Mouse (Mus musculus) kidney, adult 2 months (tissue): ENCODE measurements at regions not wholly inside any gene's neighbourhood (a gene's known extent, or its start where the extent isn't known, plus 50 kb on each side); places are given as distances from the start of the nearest gene placed in this dataset.

Experiments used
- DNase-seq: peaks from one replicate; pipeline ENCODE4 v3.0.0; 2021
- H3K27ac ChIP-seq: fragments of 200-500 bp; 2 replicates; pipeline ENCODE4 v1.5.1; 2012; ENCODE audit warnings: low read depth, low read length, control low read depth, inconsistent platforms; ENCODE audit not compliant: insufficient read depth
- H3K27me3 ChIP-seq: fragments of 200-500 bp; replicated peaks from 2 replicates; pipeline ENCODE4 v1.6.1; 2012; ENCODE audit warnings: mild to moderate bottlenecking, moderate library complexity, low read length, inconsistent platforms; ENCODE audit not compliant: control insufficient read depth, insufficient read depth
- H3K36me3 ChIP-seq: fragments of 200-500 bp; 2 replicates; pipeline ENCODE4 v1.6.1; 2012; ENCODE audit warnings: mild to moderate bottlenecking, moderate library complexity, low read length, inconsistent platforms; ENCODE audit not compliant: control insufficient read depth, insufficient read depth
- H3K4me1 ChIP-seq: fragments of 200-500 bp; 2 replicates; pipeline ENCODE4 v1.6.1; 2011; ENCODE audit warnings: low read length; ENCODE audit not compliant: control insufficient read depth, insufficient read depth
- H3K4me3 ChIP-seq: fragments of 200-500 bp; 2 replicates; pipeline ENCODE4 v1.5.1; 2011; ENCODE audit warnings: mild to moderate bottlenecking, low read depth, low read length, control low read depth; ENCODE audit not compliant: insufficient read depth
- CTCF ChIP-seq: fragments of 200-500 bp; conservative IDR thresholded peaks from 2 replicates; pipeline ENCODE4 v1.5.1; 2011; ENCODE audit warnings: low read depth, mild to moderate bottlenecking, control low read depth, low read length, moderate library complexity, mixed read lengths; ENCODE audit not compliant: insufficient read depth, insufficient read length
- POLR2A ChIP-seq: fragments of 200-500 bp; IDR thresholded peaks from one replicate; pipeline ENCODE4 v1.6.1; 2011; ENCODE audit warnings: low read depth, low read length, control low read depth
- WGBS: fragments of 180-500 bp; shearing (Covaris S2); methylation state at CpG from one replicate; pipeline ENCODE4 v1.1.7; 2018; 5-methylcytosine and 5-hydroxymethylcytosine counted together

- Histone ChIP-seq H3K4me1 (no peaks in the 10 kb centered on the region), H3K4me3 (no peak overlapping the region), H3K27me3 (no peaks in the 10 kb centered on the region), H3K27ac (no peak overlapping the region), H3K36me3 (no peaks in the 10 kb centered on the region)
- DNase-seq: no peak
- TF ChIP-seq POLR2A: no peak
- TF ChIP-seq CTCF: no peak
Observed at GRCm38 (mm10) chr4:71409867-71410266, 347.9 kb downstream of the Gm11232 start.

GRCm38 (mm10) chr4:71390444-71390843 is 367.3 kb downstream of the Gm11232 start:
- Histone ChIP-seq H3K4me1 (no peaks in the 10 kb centered on the region), H3K4me3 (no peak overlapping the region), H3K27ac (no peak overlapping the region), H3K36me3 (no peaks in the 10 kb centered on the region), H3K27me3 (no peaks in the 10 kb centered on the region)
- 76% methylated on average over 1 of the region's 1 CpGs for WGBS
- no peak for DNase-seq
- TF ChIP-seq POLR2A: no peak
- TF ChIP-seq CTCF: no peak

- Histone ChIP-seq H3K36me3 (no peaks in the 10 kb centered on the region), H3K4me3 (no peak overlapping the region), H3K27me3 (no peaks in the 10 kb centered on the region), H3K27ac (no peak overlapping the region), H3K4me1 (no peaks in the 10 kb centered on the region)
- TF ChIP-seq POLR2A (no peak), CTCF (no peak)
- DNase-seq: no peak
- WGBS: 85% methylated on average over 5 of the region's 5 CpGs
Observed at GRCm38 (mm10) chr4:71369276-71369675, 388.5 kb downstream of the Gm11232 start.

DNA sequence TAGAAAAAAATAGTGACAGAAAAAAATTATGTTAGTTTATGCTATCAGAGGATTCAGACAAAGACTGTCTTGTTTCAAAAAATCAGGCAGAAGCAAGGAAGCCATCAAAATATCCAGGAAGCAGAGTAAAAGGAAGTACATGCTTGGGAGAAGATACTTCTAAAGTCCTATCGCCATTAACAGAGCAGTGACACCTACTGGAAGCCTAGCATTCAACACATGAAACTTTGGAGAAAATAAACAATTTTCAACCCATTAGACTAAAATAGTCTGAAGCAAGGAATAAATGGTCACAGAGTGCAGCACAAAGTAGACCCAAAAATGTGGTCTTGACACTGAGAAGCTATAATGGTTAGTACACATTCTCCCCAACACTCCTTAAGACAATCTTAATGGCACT is 394.0 kb downstream of the Gm11232 start:
- TF ChIP-seq POLR2A (no peak), CTCF (no peak)
- no peaks in the 10 kb centered on the region for H3K27me3 ChIP-seq
- H3K36me3 ChIP-seq: no peaks in the 10 kb centered on the region
- no peaks in the 10 kb centered on the region for H3K4me1 ChIP-seq
- WGBS: 73% methylated on average over 1 of the region's 1 CpGs
- no peak overlapping the region for H3K27ac ChIP-seq
- no peak for DNase-seq
- no peak overlapping the region for H3K4me3 ChIP-seq

- no peak overlapping the region for H3K4me3 ChIP-seq
- WGBS: 54% methylated on average over 1 of the region's 1 CpGs
- no peaks in the 10 kb centered on the region for H3K4me1 ChIP-seq
- TF ChIP-seq CTCF (no peak), POLR2A (no peak)
- no peak overlapping the region for H3K27ac ChIP-seq
- DNase-seq: no peak
- no peaks in the 10 kb centered on the region for H3K36me3 ChIP-seq
- no peaks in the 10 kb centered on the region for H3K27me3 ChIP-seq
Observed at GRCm38 (mm10) chr4:71357626-71358025, 400.1 kb downstream of the Gm11232 start.

DNA sequence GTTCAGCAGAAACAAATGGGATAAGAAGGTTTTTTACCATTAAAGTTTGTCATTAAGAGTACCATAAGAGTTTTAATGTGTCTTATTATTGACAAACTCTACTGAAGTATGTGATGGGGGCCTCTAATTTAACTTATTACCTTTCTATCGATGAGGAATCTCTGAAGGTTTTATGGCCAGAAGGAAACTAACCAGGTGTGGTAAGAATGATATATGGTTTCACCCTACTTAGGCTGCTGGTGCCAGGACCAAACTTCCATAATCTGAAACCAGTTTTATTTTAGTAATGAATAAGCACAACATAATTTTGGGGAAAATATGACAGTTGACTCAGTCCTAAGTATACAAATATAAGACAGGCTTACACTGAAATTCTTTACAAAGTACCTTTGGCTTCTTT is 401.1 kb downstream of the Gm11232 start:
- H3K4me1 ChIP-seq: no peaks in the 10 kb centered on the region
- no peak overlapping the region for H3K27ac ChIP-seq
- DNase-seq: no peak
- no peaks in the 10 kb centered on the region for H3K36me3 ChIP-seq
- no peaks in the 10 kb centered on the region for H3K27me3 ChIP-seq
- WGBS: 81% methylated on average over 1 of the region's 1 CpGs
- no peak overlapping the region for H3K4me3 ChIP-seq
- no peak for TF ChIP-seq CTCF
- no peak for TF ChIP-seq POLR2A

GRCm38 (mm10) chr4:71356310-71356709 is 401.5 kb downstream of the Gm11232 start:
- Histone ChIP-seq H3K4me1 (no peaks in the 10 kb centered on the region), H3K27me3 (no peaks in the 10 kb centered on the region), H3K4me3 (no peak overlapping the region), H3K36me3 (no peaks in the 10 kb centered on the region), H3K27ac (no peak overlapping the region)
- TF ChIP-seq CTCF: no peak
- no peak for TF ChIP-seq POLR2A
- no peak for DNase-seq
- WGBS: 65% methylated on average over 1 of the region's 1 CpGs

GRCm38 (mm10) chr4:71351880-71352279 is 405.9 kb downstream of the Gm11232 start:
- WGBS: 72% methylated on average over 2 of the region's 2 CpGs
- Histone ChIP-seq H3K27me3 (no peaks in the 10 kb centered on the region), H3K27ac (no peak overlapping the region), H3K36me3 (no peaks in the 10 kb centered on the region), H3K4me1 (no peaks in the 10 kb centered on the region), H3K4me3 (no peak overlapping the region)
- TF ChIP-seq CTCF (no peak), POLR2A (no peak)
- DNase-seq: peak; percentile 1
